Mouse (Mus musculus): ENCODE measurements around the gene Lama5.
A peak's percentile ranks its signal among the peaks of the same experiment; 100 is the strongest.
"Not testable (repeated sequence)": the region's sequence is repeated elsewhere in the genome, so short reads cannot be mapped to it uniquely, and the experiment has no call there.

The Lama5 gene

DNA sequence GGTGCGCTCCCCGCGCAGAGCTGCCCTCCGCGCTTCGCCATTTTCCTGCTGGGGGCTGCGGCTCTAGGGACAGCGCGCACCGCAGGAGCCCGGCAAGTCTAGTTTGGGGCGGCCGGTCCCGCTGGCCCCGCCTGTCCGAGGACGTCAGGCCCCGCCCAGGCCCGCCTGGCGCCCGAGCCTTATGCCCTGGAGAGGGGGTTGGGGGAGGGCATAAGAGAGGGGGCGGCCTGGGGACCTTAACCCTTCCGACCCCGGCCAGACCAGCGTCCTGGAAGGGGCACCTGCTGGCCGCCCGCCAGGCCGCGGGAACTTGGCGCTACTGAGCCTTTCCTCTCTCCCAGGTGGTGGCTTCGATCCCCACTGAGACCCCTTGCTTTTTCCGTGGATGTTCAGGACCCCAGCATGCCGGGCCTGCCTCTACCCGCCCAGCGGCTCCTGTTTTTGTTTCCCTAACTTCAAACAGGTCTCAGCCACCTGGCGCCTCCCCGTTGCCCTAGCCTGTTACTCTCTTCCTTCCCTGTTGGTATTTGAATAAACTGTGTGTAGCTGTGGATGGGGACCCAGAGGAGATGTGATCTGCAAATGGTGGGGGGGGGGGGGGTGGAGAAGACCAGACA, at the start of gene Lama5:
Gene Lama5, minus strand, starts transcription at position 98 of the 617 bp plus-strand sequence.
- DNase-seq: peak; percentile 36

DNA sequence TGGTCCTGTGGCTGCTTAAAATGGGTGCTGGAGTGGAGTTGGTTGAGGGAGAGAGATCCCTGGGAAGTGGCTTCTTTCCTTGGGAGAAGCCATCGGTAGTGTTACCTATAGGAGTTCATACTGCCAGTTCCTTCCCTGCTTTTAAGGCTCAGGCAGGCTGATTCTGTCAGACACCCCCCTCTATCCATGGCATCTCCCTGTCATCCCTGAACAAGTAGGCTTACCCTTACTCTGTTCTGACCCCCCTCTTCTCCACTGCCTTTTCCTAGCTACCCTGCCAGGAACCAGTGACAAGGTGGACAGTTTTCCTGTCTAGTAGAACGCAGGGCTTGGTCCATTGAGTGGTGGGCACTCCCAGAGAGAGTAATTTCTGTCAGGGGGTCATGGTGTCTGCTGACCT, 48.9 kb upstream of the Lama5 start:
- no peak for DNase-seq

DNA sequence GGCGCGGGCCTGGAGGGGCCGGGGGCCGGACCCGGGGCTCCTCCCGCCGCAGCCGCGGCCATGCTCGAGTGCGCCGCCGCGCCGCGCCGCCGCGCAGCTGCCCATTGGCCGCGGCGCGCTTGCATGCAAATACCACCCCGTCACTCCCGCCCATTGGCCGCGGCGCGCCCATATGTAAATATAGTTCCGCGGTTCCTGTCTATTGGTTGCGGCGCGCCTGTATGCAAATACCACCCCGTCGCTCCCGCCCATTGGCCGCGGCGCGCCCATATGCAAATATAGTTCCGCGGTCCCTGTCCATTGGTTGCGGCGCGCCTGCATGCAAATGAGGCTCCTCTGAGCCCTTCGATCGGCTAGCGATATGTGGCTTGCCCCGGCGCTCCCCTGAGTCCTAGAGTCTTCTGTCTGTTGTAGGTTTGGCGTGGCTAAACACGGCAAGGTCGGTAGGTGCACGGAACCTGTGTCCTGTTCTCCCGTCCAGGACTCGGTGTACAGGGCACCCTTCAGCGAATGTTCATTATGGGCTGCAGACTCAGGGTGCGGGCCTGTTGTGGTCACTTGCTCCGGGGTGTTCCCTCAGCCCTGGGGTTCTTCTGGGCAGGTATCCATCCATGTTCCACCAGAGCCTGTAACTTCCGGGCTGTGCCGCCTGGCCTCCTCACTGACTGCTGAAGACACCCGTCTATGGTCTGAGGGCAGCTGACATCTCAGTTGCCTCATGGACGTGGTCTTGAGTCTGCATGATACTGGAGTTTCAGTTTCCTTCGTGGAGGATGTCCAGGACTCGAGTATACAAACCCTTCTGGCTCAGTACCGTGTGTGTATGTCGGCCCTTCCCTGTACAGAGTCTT, 48.0 kb upstream of the Lama5 start, which contains the start of gene Cables2:
Gene Cables2, minus strand, starts transcription at position 103 of the 851 bp plus-strand sequence.
- peak; percentile 89 for DNase-seq

DNA sequence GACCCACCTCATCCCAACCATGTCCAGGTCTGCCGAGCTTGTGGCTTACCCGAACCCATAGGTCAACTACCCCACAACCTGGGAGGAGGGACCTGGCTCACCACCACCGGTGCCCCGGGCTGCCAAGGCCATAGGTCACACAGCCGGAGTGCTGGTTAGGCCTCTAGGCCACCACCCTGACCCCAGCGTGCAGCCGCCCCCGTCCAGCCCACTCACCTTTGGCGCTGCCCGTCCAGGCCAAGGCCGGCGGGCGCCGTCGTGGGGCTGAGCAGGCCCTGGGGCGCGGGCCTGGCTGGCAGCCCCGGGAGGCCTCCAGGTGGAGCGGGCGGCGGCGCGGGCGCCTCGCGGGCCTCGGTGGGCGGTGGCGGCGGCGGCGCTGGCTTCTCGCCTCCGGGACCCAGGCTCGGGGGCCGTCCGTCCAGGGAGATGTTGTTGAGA, 47.2 kb upstream of the Lama5 start:
- DNase-seq: peak; percentile 53

DNA sequence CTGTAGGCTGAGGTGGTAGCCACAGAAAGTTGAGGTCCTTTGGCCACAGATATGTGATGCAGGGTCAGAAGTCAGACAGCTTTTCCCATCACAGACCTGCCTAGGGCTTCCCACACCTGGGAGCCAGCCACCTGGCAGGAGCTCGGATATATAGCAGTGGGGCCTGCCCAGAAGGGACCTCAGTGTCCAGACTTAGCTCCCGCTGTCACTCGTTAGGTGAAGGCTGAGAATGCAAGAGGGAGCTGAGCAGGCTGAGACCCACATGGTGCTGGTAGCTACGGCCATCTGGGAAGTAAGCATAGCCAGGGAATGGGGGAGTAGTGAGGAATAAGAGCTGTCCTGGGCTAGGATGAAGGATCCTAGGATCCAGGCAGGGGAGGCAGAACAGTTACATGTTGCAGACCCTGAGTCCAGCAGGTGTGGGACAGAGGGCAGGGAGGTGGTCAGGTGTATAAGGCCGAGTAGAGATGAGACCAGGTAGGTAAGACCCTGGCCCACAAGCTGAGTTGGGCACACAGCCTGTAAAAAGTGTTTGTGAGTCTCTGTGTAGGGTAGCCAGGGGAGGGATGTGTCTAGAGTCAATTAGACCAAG, 46.2 kb upstream of the Lama5 start:
- no peak for DNase-seq

DNA sequence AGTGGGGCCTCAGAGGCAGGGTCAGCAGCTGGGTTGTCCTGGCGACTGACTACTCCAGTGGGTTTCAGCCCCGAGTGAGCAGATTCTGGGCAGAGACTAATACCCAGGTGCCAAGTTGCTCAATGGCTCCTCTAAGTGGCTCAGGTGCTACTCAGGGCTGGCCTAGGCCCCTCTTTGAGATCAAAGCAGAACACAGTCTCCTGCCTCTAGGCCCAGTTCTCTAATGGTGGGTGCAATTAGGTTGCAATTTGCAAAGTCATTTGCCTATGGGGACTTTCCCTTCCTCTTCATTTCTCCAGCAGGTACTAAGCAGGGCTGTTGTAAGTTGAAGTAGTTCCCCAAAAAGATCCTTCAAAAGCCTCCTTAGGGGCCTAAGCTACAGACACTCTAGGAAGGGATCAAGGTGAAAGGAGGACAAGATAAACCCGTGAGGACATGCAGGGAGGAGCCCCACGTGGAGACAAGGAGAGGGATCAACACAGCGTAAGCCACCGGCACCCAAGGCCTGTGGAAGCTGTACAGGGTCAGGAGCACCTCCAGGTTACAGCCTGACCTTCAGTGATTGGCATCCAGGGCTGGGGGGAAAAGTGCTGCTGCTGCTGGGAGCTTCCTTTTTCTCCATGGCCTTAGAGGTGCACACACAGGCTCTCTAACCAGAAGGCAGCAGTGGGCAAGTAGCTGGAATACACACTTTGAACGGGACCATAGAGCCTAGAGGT, 45.0 kb upstream of the Lama5 start:
- no peak for DNase-seq

DNA sequence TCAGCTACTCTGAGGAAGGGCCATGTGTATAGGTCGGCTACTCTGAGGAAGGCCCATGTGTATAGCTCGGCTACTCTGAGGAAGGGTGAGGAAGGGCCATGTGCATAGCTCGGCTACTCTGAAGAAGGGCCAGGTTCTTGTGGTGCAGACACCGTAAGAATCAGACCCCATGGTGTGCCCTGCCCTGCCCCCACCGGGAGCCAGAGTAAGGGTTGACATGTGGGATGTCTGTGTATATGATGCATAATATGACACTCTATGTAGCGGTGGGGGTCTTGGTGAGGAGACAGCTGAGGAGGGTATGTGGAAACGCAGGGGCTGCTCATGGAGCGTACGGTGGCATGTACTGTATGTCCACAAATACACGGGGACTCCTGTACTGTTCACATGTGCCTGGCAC, 43.7 kb upstream of the Lama5 start:
- DNase-seq: no peak

DNA sequence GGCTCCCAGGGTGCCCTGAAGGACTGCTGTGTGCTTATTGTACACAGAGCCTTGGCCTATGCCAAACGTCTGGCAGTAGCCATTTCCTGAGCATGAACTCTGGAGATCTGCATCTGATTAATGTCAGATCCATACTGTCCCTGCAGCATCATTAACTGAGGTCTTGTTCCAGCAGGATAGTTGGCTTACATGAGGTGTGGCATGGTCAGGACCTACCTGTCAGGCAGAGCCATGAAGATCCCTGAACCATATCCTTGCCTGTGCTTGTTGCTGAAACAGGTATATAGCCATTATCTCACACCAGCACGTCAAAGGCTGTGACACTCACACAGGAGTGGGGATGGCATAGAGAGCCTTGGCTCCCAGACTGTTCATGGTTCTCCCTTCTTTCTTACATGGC, 42.3 kb upstream of the Lama5 start:
- DNase-seq: no peak

DNA sequence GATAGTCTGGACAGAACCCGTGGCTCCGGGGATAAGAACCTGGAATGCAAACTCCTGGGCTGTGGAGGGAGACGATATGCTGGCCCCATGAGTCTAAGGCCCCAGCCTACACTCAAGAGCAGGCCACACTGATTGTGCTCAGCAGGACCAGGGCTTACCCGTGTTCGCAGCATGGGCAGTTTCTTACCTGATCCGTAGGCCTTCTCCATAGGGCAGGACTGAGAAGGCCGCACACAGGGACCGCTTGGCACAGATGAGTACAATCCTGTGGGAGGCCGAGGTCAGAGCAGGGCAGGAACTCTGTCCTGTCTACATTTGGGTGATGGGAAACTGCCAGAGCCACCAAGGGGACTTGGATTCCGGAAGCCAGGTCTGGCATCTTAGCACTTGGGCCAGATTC, 37.2 kb upstream of the Lama5 start:
- DNase-seq: no peak

DNA sequence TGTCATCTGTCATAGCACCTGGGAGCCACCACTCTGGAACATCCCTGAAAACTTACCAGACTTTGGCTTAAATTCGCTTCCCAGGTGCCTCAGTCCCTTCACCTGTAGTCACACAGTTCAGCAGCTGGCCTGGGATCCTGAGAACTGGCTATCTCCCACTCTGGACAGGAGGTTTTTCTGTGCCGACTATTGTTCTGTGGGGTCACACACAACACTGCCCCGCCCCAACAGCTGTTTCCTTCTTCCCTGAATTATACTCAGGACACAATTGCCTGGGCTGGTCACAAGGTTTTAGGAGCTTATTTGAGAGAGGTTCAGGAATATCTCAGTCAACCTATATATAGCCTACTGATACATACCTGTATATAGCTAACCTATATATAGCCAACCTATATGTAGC, 36.8 kb upstream of the Lama5 start:
- no peak for DNase-seq

DNA sequence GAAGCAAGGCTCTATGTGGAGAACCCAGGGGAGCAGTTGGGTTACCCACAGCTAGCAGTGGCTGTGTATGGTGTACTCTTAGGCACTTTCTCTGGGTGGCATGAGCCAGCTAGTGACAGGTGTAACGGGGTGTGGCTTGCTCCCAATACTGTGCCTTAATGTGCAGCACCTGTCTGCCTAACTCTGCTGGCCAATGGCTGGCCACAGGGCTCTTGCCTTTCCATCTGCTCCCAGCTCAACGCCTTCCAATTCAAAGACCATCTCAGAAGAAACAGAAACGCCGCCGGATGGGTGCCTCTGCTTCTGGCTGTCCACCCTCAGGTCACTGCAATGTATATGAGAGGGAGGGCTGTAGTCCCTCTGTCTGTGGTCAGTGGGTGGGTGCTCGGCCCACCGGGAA, 36.2 kb upstream of the Lama5 start:
- no peak for DNase-seq

DNA sequence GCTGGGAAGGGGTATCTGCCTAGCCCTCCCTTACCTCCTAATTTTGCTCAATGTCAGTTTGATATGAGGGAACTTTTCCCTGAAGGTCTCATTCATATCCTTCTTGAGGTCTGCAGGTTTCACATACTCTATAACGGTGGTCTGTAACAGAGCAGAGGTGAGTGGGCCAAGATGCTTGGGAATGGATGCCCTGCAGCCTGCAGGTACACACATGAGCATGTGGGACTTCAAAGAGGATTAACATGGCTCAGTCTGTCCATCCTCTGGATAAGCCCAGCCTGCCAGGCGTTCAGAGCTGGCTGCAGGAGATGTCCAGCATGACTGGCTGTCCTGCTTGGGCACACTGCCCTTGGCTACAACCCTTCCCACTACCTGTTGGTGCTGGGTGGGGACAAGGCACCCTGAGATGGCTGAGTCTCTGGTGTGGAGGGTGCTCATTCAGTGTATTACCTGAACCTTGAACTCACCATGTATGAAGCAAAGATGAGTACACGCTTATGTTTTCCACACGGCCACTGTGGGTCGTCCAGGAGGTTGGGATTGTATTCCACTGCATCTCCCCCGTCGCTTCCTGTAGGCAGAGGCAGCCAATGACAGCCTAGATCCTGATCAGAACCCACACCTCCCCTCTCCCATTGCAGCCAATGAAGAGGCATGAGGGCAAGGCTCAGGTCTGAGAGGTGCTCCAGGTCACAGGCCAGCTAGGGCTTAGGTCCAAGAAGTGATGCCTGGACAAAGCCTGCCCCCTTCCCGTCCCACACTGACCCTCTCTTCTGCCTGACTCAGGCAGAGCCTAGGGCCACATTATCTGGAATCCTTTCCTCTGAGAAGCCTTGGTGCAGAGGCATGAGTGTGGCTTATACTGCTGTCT, 35.2 kb upstream of the Lama5 start:
- DNase-seq: no peak

DNA sequence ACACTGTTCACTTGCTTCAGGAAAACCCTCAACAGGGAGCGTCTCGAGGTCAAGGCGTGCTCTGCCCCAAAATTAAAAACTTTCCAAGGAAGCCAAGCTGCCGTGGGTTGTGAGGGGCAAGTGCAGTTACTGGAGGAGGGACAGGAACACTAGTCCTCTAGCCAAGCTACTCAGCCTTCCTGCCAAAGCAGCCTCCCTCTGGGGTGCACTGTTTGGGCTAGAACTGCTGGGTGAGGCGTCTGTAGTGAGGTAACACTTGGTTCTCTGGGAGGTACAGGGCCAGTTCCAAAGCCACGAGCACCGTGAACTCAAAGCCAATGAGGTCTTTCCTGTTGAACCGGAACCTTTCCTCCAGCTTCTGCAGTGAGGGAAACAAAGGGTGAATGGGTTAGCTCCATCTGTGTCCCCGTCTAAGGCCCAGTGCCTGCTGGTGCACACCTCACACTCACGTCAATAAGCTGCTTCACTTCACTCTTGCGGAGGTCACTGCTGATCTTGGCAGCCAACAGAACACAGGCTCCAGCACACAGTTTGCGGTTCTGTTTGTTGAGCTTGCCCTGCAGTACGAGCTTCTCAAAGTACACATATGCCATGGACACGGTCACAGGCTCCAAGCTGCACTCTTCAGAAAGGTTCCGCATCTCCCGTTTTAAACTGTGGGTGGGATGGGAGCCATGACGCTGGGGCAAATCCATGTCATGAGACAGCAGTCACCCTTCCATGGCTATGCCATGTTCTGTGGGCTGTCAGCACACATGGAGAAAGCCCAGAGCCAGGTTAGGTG, 34.4 kb upstream of the Lama5 start:
- DNase-seq: not testable (repeated sequence)

DNA sequence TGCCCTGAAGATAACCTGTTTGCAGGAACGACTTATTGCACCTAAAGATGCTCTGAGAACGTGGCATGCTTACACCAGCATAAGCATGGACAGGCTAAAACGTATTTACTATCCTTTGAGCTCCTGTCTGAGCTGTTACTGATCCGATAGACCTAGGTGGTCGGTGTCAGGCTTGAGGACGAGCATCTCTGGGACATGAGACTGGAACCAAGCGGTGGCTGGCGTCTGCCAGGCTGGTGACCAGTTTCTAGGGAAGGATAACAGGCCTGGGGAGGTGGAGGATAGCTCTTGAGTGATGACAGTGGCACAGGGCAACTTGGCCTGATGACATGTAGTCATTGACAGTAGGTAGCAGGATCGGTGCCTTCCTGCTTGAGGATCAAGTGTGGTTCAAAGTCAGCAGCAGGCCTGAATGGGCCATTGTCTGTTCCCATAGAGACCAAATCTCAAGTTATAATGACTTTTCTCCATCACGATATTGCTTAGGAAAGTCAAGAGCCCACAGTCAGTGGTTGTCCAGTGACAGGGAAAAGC, 33.4 kb upstream of the Lama5 start:
- not testable (repeated sequence) for DNase-seq

DNA sequence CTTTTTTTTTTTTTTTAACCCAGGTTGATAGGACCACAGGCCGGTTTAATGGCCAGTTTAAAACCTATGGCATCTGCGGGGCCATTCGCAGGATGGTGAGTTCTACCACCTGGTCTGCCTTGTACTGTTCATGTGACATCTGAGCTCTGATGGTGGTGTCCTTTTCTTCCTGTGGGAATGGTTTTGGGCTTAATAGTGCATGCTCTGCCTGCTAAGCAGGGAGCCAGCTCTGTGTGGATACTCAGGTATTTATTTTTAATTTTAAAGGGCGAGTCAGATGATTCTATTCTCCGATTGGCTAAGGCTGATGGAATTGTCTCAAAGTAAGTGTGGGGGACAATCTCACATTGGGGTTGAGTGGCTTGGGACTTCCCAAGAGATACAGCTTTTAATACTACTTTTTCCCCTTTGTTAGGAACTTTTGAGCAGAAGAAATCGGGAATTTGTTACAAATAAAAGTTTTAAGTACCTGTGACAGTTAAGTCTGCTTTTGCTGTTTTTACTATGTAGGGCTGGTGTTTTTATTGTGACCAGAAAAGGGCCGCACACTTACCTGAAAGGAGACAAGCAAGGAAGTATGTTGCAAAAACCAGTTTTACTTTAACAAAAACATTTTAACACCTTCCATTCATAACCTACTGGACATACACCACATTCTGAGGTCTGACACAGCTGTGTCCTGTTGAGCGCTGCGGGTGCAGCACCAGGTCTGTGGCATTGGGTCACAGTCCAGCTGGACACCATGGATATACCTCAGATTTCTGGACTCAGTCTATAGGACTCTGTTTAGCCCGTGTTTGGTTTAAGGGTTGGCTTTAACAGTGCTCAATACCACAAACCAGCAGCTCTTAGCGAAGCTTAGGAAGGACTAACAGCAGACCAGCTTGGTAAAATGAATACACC, 32.6 kb upstream of the Lama5 start:
- DNase-seq: no peak

DNA sequence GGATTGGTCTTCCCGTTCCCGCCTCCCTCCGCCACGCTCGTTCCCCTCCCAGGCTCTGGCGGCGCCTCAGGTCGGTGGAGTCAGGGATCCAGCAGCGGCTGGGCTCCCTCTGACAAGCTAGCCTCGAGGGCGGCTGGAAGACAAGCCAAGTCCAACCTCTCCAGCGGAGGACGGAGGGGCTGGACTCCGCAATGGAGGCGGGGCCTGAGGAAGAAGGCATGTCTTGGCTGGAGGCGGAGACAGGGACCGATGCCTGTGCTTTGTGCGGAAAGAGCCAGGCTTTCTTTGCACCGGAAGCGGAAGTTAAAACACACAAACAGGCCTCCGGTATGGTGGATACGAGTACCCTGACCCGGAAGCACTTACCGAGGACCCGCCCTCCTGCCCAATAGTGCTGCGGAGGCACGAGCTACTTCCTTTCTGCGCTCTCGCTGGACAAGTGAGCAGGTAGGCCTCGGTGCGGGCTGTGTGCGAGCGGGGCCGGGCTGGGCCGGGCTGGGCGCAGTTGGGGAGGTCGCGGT, 31.4 kb upstream of the Lama5 start, which contains the start of gene Rps21:
Gene Rps21, plus strand, starts transcription at position 377 of the 521 bp plus-strand sequence.
- DNase-seq: peak; percentile 95

DNA sequence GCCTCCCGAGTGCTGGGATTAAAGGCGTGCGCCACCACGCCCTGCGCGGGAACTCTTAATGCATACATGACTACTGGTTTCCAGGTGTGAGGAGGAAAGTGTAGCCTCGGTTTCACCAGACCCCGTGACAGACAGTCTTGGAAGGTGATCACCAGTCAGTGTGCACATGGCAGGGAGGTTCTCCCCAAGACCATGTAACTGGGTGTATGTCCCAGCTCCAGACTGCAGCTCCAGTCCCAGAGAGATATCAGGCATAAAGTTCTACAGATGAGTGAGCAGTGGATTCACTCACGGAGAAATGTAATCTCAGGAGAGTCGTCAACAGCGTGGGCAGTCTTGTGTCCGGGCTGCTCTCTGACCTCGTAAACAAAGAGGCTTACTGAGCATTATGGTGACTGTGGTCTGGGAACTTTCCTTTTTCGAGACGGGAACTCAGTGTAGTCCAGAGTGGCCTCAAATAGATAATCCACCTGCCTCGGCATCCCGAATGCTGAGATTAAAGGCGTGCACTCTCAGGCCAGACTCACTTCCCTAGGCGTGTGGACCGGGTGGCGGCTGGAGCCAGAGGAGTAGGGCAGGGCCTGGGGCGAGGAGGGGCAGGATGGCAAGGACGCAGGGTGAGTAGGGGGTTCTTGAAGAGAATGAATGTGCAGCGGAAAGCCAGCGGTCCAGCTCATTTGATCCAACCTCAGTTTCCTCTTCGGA, 30.8 kb upstream of the Lama5 start:
- no peak for DNase-seq

DNA sequence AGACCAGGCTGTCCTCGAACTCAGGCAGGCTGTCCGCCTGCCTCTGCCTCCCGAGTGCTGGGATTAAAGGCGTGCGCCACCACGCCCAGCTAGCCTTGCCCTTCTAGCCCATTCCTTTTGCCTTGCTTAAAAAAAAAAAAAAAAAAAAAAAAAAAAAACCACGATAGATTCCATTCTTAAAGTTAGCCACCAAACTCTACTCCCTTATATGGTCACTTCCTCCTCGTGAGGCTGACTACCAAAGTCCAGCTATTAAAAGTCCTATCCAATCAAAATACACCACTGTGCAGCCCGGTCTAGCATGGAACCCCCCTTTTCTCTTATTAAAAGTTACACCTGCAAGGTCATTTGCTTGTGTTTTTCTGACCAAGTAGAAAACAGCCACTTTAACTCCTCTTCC, 30.0 kb upstream of the Lama5 start:
- DNase-seq: no peak
